Mouse (Mus musculus) MEL (cell line): ENCODE results near the gene Zfp664. TPM values are rescaled to one million over a fixed set of nuclear protein-coding genes. Genes with fewer than 3 reads are reported as not detected.

Experiments used
- DNase-seq: peaks from one replicate; pipeline ENCODE4 v3.0.0; 2011; ENCODE audit warnings: low read depth, low spot score
- H3K27ac ChIP-seq: 2 replicates; pipeline ENCODE4 v1.5.1; 2012; ENCODE audit warnings: low read depth, mild to moderate bottlenecking, control low read depth, low read length, moderate library complexity; ENCODE audit not compliant: control insufficient read depth
- H3K27me3 ChIP-seq, 2 experiments: fragments of 150-350 bp in 1 of 2; sonication (generic) in 1 of 2; 2 replicates each; pipeline ENCODE4 v1.6.1; 2012; ENCODE audit warnings: low read length in 2 of 2, mild to moderate bottlenecking in 2 of 2, improper control_type of control experiment in 1 of 2, moderate library complexity in 1 of 2; ENCODE audit not compliant: insufficient read depth in 2 of 2, control insufficient read depth in 1 of 2
- H3K36me3 ChIP-seq, 2 experiments: 2 replicates each; pipeline ENCODE4 v1.6.1; 2012 to 2014; ENCODE audit warnings: low read length in 2 of 2, improper control_type of control experiment in 1 of 2, inconsistent platforms in 1 of 2, mild to moderate bottlenecking in 1 of 2; ENCODE audit not compliant: insufficient read depth in 2 of 2, control insufficient read depth in 1 of 2
- H3K4me1 ChIP-seq, 2 experiments: fragments of 150-350 bp in 1 of 2; sonication (generic) in 1 of 2; 2 replicates each; pipeline ENCODE4 v1.6.1; 2012; ENCODE audit warnings: low read length in 2 of 2, improper control_type of control experiment in 1 of 2, mild to moderate bottlenecking in 1 of 2; ENCODE audit not compliant: insufficient read depth in 2 of 2, control insufficient read depth in 1 of 2
- H3K4me3 ChIP-seq, 2 experiments: fragments of 150-350 bp in 1 of 2; sonication (generic) in 1 of 2; 2 replicates each; pipeline ENCODE4 v1.5.1; 2012; ENCODE audit warnings: low read depth in 2 of 2, low read length in 2 of 2, mild to moderate bottlenecking in 2 of 2, moderate library complexity in 2 of 2, control low read depth in 1 of 2, improper control_type of control experiment in 1 of 2; ENCODE audit not compliant: control insufficient read depth in 1 of 2, insufficient read depth in 1 of 2
- H3K79me2 ChIP-seq: 2 replicates; pipeline ENCODE4 v1.6.1; 2012; ENCODE audit warnings: mild to moderate bottlenecking, low read length, moderate library complexity; ENCODE audit not compliant: control insufficient read depth, poor library complexity, insufficient read depth
- H3K9ac ChIP-seq: 2 replicates; pipeline ENCODE4 v1.6.1; 2012; ENCODE audit warnings: low read depth, mild to moderate bottlenecking, control low read depth, low read length, moderate library complexity; ENCODE audit not compliant: control insufficient read depth, poor library complexity, severe bottlenecking
- H3K9me3 ChIP-seq: fragments of 150-350 bp; sonication (generic); replicated peaks from 2 replicates; pipeline ENCODE4 v1.6.1; 2012; ENCODE audit warnings: mild to moderate bottlenecking, low read length, improper control_type of control experiment, moderate library complexity; ENCODE audit not compliant: insufficient read depth
- CHD2 ChIP-seq: IDR thresholded peaks from 2 replicates; pipeline ENCODE4 v1.6.1; 2011; ENCODE audit warnings: low read length, improper control_type of control experiment
- CTCF ChIP-seq, 3 experiments: IDR thresholded peaks in 2 of 3; conservative IDR thresholded peaks in 1 of 3; 2 replicates each; pipeline ENCODE4 v1.5.1; 2011 to 2012; ENCODE audit warnings: low read length in 3 of 3, low read depth in 2 of 3, mild to moderate bottlenecking in 2 of 3, improper control_type of control experiment in 1 of 3, inconsistent platforms in 1 of 3, mixed read lengths in 1 of 3, moderate library complexity in 1 of 3; ENCODE audit not compliant: control insufficient read depth in 1 of 3, insufficient read depth in 1 of 3, poor library complexity in 1 of 3, severe bottlenecking in 1 of 3
- E2F4 ChIP-seq: IDR thresholded peaks from 2 replicates; pipeline ENCODE4 v1.6.1; 2011; ENCODE audit warnings: low read depth, low read length, improper control_type of control experiment, borderline replicate concordance
- ETS1 ChIP-seq: IDR thresholded peaks from 2 replicates; pipeline ENCODE4 v1.6.1; 2012; ENCODE audit warnings: low read depth, mild to moderate bottlenecking, inconsistent platforms, low read length, improper control_type of control experiment, moderate library complexity
- MAFK ChIP-seq: IDR thresholded peaks from 2 replicates; pipeline ENCODE4 v1.6.1; 2011; ENCODE audit warnings: low read depth, mild to moderate bottlenecking, low read length, improper control_type of control experiment, borderline replicate concordance
- MAX ChIP-seq: IDR thresholded peaks from 2 replicates; pipeline ENCODE4 v1.6.1; 2011; ENCODE audit warnings: low read length, improper control_type of control experiment
- MAZ ChIP-seq: IDR thresholded peaks from 2 replicates; pipeline ENCODE4 v1.6.1; 2012; ENCODE audit warnings: low read depth, mild to moderate bottlenecking, inconsistent platforms, low read length, improper control_type of control experiment
- POLR2A ChIP-seq, 2 experiments: IDR thresholded peaks; 2 replicates each; pipeline ENCODE4 v1.6.1; 2011 to 2012; ENCODE audit warnings: low read length in 2 of 2, mild to moderate bottlenecking in 2 of 2, control low read depth in 1 of 2, improper control_type of control experiment in 1 of 2, low read depth in 1 of 2, moderate library complexity in 1 of 2; ENCODE audit not compliant: control insufficient read depth in 1 of 2, insufficient read depth in 1 of 2, poor library complexity in 1 of 2
- POLR2AphosphoS2 ChIP-seq: IDR thresholded peaks from 2 replicates; pipeline ENCODE4 v1.6.1; 2011; ENCODE audit warnings: low read length, improper control_type of control experiment
- RAD21 ChIP-seq: IDR thresholded peaks from 2 replicates; pipeline ENCODE4 v1.6.1; 2011; ENCODE audit warnings: mild to moderate bottlenecking, low read depth, low read length, improper control_type of control experiment
- UBTF ChIP-seq: IDR thresholded peaks from 2 replicates; pipeline ENCODE4 v1.6.1; 2012; ENCODE audit warnings: low read depth, mild to moderate bottlenecking, inconsistent platforms, low read length, improper control_type of control experiment, moderate library complexity, borderline replicate concordance; ENCODE audit not compliant: insufficient read depth
- ZC3H11A ChIP-seq: IDR thresholded peaks from 2 replicates; pipeline ENCODE4 v1.6.1; 2012; ENCODE audit warnings: low read depth, mild to moderate bottlenecking, inconsistent platforms, low read length, improper control_type of control experiment
- polyA plus RNA-seq, 2 experiments: library from polyadenylated mRNA; stranded (reverse) in 1 of 2; unstranded in 1 of 2; fragments of >175 nt in 1 of 2; fragments of >200 nt in 1 of 2; gene quantifications; 2 replicates each; pipeline versions ENCODE4 v1.2.1 to v1.2.4; 2012; ENCODE audit warnings: low replicate concordance in 2 of 2, low read depth in 1 of 2; ENCODE audit not compliant: insufficient read length in 2 of 2, insufficient read depth in 1 of 2, missing spikeins in 1 of 2
- total RNA-seq: library from RNA; depleted of rRNA; stranded (reverse); fragments of 300-350 nt; gene quantifications from 2 replicates; pipeline ENCODE4 v1.2.3, GENCODE M21; 2012

Gene Zfp664
- total and polyA plus RNA-seq, 3 experiments = 18.6 to 205 (median 37.7) TPM

DNA sequence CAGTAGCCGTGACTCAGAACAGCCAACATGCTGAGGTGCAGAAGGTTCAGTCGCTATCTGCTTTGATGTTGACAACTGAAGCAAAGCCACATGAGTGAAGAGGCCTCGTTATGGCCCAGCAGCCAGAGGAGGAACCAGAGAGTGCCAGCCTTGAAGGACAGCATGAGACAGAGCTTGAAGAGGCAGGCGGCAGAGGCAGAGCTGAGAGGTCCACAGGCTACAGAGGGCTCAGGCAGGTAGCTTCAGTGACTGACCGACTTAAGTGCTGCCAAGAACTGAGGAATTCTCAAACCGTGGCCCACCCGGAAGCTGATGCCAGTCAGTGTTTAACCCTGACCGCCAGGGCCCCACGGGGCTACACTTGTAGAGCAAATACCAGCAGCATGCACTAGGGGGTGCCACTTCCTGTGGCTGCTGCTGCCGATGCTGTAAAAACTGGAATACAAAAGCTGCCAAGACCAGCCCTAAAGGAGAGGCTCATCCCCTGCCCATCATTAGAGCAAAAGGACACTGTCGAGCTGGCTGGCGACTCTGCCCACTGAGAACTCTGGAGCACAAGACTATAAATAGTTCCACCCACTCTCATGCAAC is 81.4 kb downstream of the Zfp664 start:
- Histone ChIP-seq H3K4me3 (no peak overlapping the region), H3K27ac (no peak overlapping the region), H3K36me3 (no peaks in the 10 kb centered on the region), H3K4me1 (no peaks in the 10 kb centered on the region), H3K79me2 (no peaks in the 10 kb centered on the region), H3K9me3 (no peaks in the 10 kb centered on the region), H3K9ac (no peak overlapping the region), H3K27me3 (no peaks in the 10 kb centered on the region)
- TF ChIP-seq MAZ (no peak), ZC3H11A (0 out of 2 replicates have a peak, but pooled peaks have one; percentile 2), RAD21 (peak; percentile 3), CTCF (IDR thresholded peaks at IDR 0.05 in 2 of 3, conservative IDR thresholded peaks at IDR 0.05 in 1 of 3; ENCODE audit: control insufficient read depth in 1 of 3, insufficient read depth in 1 of 3, low read depth in 2 of 3, low read length in 3 of 3, poor library complexity in 1 of 3, severe bottlenecking in 1 of 3) (peak; percentile 23 to 41 (median 36))
- no peak for DNase-seq

DNA sequence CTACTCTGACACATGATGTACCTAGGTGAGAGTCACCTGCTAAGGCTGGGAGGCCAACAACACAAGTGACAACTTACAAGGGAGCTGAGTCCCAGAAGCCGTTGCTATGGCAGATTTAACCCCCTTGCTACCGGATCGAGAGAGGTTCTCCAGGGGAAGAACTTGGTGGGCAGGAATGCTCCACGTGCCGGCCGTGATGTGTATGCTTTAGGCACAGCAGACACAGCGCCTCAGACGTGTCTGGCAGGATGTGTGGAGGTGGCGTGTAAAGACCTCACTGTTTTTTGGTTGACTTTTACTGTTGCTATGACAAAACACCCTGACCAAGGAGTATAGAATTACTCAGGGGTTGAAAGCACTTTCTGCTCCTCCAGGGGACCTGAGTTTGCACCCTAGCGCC is 81.9 kb downstream of the Zfp664 start:
- H3K27me3 ChIP-seq = no peaks in the 10 kb centered on the region
- H3K36me3 ChIP-seq = no peaks in the 10 kb centered on the region
- no peak overlapping the region for H3K27ac ChIP-seq
- no peaks in the 10 kb centered on the region for H3K79me2 ChIP-seq
- no peak overlapping the region for H3K4me3 ChIP-seq
- no peak overlapping the region for H3K9ac ChIP-seq
- DNase-seq = no peak
- no peaks in the 10 kb centered on the region for H3K4me1 ChIP-seq
- no peaks in the 10 kb centered on the region for H3K9me3 ChIP-seq
- TF ChIP-seq MAX = no peak
- TF ChIP-seq ETS1 = no peak
- no peak for TF ChIP-seq UBTF
- no peak for TF ChIP-seq MAFK
- TF ChIP-seq E2F4 = no peak
- no peak for TF ChIP-seq POLR2A (IDR thresholded peaks at IDR 0.05; ENCODE audit: control insufficient read depth in 1 of 2, insufficient read depth in 1 of 2, low read depth in 1 of 2, low read length in 2 of 2, poor library complexity in 1 of 2)

DNA sequence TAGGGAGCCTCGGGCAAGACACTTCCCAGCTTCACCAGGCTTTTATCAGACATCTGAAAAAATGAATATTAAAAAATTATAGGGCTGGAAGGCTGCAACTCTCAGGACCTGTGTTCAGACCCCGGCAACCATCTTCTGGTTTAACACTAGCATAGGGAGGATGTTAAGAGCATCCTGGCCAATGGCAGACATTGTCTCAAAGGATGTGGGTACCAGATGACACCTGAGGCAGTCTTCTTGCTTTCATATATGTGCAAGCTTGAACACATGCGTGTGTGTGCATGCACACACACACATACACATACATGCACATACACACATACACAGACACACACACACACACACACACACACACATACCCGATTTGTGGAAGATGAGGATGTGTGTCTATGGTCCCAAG is 82.6 kb downstream of the Zfp664 start:
- Histone ChIP-seq H3K4me1 (no peaks in the 10 kb centered on the region), H3K9me3 (no peaks in the 10 kb centered on the region), H3K27ac (no peak overlapping the region), H3K4me3 (no peak overlapping the region), H3K79me2 (no peaks in the 10 kb centered on the region), H3K27me3 (no peaks in the 10 kb centered on the region), H3K9ac (no peak overlapping the region), H3K36me3 (no peaks in the 10 kb centered on the region)
- no peak for DNase-seq
- no peak for TF ChIP-seq POLR2AphosphoS2
- TF ChIP-seq UBTF = no peak
- no peak for TF ChIP-seq CHD2
- TF ChIP-seq E2F4 = no peak
